Mouse (Mus musculus) heart, postnatal 14 days (tissue): ENCODE results near the gene Dld. TPM values are rescaled to one million over a fixed set of nuclear protein-coding genes. Genes with fewer than 3 reads are reported as not detected.

ENCODE experiments used
- DNase-seq, 2 experiments: peaks; one replicate each; pipeline ENCODE4 v3.0.0; 2021 to 2022
- intact Hi-C: fragments of 180-260 bp; cut with DNase I; formaldehyde crosslinking; loops from one replicate; pipeline ENCODE4 v1.15.1; 2025
- total RNA-seq, 2 experiments: library from RNA; stranded (reverse); gene quantifications; 2 replicates each; pipeline ENCODE4 v1.2.3; 2021

The Dld gene
- total RNA-seq, 2 experiments from 2014 or later = 382 to 401 TPM

DNA sequence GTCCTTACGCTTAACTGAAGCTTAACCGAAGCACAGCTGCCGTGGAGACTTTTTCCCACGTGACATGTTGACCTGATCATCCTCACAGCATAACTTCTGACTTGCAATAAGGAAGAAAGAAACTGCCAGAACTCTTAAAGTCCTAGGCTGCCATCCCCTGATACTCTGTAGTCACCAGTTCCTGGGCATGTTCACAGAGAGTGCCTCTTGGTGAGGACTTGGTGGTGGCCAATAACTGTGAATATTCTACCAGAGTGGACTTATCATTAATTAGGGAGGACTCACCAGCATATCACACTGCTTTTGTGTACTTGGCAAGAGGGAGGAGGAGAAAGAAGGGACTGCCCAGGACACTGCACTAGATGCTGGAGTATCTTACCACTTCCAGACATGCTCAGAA lies 53.1 kb downstream of the Dld start:
- intact Hi-C loops = no loop called here
- no peak for DNase-seq

DNA sequence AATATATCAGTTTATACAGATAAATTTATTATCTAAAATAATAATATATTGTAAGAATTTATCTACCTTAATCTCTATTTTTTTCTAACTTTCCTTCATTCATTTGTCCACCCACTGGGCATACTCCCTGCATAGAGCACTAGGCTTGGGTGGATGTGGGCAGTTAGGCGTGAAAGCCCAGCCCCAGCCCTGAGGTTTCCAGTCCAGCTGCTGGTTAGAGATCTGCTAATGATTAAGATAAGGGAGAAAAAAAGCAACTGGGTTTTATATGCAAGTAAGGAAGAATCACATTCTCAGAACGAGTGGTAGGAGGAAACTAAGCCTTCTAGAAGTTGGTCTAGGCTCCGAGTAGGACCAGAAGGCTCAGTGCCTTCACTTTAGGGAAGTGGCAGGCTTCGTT lies 55.2 kb downstream of the Dld start:
- DNase-seq = no peak
- intact Hi-C loops = no loop called here

DNA sequence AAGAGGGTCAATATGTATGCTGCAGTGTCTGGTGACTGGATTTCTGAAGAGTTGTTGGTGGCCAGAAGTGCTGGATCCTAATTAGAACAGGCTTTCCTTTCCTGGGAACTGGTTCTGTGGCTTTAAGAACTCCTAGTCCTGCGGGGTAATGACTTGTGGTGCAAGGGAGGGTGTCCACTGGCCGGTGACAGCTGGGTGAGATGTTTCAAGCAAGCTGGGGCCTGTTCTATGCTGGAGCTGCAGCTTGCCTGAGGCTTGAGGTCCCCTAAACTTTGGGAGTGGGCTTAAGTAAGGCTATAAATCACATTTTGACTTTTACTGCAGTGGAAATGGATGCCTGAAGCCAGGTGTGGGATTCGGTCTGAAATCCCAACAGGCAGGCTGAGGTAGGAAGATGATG lies 55.7 kb downstream of the Dld start:
- intact Hi-C loops = no loop called here
- peak in 1 of 2 experiments; percentile 40 for DNase-seq

DNA sequence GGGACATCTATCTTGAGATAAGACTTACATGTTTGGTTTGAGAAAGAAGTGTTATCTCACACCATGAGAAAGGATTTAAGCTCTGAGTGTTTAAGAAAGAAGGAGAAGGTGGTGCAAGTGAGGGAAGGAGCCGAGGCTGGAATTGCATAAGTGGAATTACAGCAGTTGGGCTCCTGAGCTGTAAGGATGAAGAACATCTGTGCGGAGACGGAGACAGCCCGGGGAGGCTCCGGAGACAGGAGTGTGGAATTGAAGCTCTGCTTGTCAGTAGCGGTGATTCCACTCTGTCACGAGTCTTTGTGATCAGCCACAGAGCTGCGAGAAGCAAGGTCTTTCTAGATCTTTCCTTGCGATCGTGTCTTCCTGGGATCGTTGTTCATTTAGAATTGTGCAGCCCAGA lies 56.3 kb downstream of the Dld start:
- intact Hi-C loops = no loop called here
- DNase-seq = no peak

DNA sequence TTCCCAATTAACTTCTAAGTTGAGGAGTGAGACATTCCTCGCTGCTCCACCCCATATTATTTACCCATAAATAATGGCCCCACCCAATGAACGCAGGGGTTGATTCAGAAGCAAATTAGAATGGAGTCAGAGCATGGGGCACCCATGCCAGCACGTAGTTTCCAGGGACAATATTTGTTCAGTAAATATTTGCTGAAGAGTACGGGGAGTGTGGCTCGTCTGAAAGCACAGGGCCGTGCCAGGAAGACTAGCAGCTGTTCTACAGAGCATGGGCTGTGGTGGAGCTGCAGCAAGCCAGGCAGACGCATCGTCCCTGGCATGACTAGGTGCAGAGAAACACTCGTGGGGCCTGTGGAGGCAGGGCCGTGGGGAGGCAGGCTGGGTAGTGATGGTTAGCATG lies 56.7 kb downstream of the Dld start:
- intact Hi-C loops = no loop called here
- peak in 1 of 2 experiments; percentile 25 for DNase-seq

DNA sequence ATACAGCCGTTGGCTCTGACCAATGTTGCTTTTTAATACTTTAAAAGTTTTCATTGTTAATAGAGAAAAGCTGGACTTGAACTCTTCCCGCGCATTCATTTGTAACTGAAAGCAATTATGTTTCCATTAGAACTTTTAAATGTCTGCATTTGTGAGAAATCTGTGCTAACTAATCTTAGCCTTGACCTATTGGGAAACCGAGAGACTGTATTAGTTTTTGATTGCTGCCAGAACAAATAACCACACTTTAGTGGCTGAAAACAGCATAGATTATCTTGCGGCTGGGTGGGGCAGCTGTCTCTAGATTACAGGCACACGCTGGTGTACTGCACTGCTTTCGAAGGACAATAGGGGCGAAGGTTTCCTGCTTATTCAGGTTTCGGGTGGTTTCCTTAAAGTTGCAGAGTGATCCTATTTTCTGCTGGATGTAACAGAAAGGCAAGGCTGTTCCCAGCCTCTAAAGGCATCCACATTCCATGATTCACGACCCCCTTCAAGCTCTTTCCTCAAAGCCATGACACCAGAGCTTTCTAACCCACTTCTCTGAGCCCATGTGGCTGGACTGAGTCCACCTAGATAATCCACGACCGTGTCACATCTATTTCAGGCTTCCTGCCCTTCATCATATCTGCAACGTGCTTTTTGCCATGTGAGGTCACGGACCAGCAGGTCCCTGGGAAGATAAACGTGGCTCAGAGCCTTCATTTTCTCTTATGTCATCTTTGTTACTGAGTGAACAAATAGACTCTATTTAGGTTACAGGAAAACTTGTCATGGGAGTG lies 57.7 kb downstream of the Dld start:
- DNase-seq = peak; percentile 41 to 62
- intact Hi-C loops = no loop called here

DNA sequence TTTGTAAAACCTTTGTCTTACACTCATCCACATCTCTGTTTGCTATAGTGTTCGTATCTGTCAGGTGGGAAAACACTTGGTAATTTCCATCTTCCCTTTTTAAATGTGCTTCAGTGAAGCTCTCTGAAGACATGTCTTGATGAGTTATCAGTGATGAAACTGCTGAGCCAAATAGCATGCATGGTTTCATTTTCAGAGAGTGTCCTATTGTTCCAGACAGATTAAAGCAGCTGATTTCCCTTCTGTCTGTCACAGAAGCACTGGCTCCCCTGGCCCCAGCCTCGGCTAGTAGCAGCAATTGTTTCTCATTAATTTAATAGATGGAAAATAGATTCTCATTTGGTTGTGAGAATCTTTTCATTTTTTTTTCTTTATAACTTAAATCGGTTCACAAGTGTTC lies 60.3 kb downstream of the Dld start:
- intact Hi-C loops = no loop called here
- no peak for DNase-seq

DNA sequence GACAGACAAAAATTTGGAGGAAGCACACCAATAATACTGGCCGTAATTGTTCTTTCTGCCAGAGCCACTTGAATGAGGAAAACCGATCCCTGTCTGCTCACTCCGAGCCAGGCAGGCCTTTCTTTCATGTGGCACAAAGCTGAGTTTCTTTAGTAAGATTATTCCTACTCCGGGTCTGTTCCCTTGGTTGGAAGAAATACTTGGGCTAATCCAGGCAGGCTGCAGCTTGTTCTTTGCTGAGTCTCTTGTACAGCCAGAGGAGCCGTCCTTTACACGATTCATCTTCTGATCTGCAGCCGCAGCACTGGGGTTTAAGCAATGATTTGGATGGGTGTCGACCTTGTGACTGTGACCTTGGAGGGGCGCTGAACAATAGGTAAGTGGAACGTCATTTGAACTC lies 62.2 kb downstream of the Dld start:
- no peak for DNase-seq
- intact Hi-C loops = no loop called here

DNA sequence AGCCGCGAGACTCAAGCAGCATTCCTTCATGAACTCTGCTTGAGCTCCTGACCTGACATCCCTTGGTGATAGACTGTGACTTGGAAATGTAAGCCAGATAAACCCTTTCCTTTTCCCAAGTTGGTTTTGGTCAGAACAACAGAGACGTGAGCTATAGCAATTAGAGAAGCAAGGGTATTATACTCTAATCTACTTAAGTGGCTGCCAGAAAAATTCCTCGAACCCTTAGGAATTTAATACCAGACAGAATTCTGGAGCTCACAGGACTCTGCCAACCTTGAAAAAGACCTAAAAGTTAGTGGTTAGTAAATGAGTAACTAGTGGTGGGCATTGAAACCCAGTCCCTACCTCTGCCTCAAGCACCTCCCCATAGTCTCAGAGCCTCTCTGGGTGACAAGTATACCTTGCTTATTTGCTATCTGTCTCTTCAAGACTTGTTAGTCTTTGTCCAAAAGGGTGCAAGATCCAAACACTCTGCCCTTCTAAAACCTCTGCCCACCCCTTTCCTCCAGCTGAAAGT lies 67.6 kb downstream of the Dld start:
- intact Hi-C loops = no loop called here
- DNase-seq = no peak

DNA sequence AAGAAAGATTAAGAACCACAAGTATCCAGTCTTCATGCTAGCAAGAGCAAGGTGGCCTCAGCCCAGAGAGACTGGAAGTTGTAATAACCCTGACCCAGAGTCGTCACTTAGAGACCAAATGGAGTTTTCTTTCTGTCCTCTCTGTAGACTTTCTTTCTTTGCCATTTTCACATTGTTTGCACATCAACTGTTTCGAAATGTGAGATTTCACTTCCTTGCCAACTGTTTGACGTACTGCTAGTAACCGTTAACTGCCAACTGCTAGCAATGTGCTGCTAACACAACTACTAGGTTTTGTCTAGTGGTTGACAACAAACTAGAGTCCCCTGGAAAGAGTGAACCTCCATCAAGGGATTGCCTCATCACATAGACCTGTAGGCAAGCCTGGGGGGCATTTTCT lies 68.1 kb downstream of the Dld start:
- intact Hi-C loops = no loop called here
- DNase-seq = no peak

DNA sequence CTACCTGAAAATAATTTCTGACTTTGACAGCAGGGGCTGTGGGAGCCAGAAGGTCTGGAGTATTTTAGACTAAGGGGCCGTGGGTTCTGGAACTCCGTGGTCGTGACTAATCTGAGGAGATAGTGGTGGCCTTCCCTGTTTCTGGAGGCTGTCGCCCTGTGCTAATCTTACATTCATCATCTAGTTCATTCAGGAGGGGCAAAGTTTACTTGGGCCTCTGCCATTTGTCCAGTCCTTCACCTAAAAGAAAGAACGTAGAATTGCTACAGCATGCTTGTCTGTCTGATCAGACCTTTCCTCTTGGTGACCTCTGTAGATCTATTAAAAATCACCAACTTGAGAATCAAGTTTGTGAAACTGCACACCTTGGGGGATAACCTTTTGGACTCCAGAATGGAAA lies 69.0 kb downstream of the Dld start:
- no peak for DNase-seq
- intact Hi-C loops = no loop called here

Other genes with a start within 250 kb of the Dld start
- gene Gm6993, start 110.7 kb downstream of the Dld start, total RNA-seq = not detected
- 100 to 1,000 TPM; 158 to 162 TPM for gene Lamb1, start 86.2 kb downstream of the Dld start, total RNA-seq
- gene Slc26a3, start 39.4 kb upstream of the Dld start, total RNA-seq = 1 to 10 TPM; 1.1 to 2.0 TPM
- 10 to 100 TPM; 10.5 to 11.4 TPM for gene Cbll1, start 148.2 kb upstream of the Dld start, total RNA-seq
- gene Slc26a4, start 208.5 kb upstream of the Dld start, total RNA-seq = under 1 TPM in 1 of 2 experiments, not detected in 1; 0.07 TPM